Mouse (Mus musculus) NIH3T3 (cell line): ENCODE measurements at regions not wholly inside any gene's neighbourhood (a gene's known extent, or its start where the extent isn't known, plus 50 kb on each side); places are given as distances from the start of the nearest gene placed in this dataset.
"Not testable (repeated sequence)": the region's sequence is repeated elsewhere in the genome, so short reads cannot be mapped to it uniquely, and the experiment has no call there.

Experiments
- DNase-seq: peaks from one replicate; pipeline ENCODE4 v3.0.0-alpha.2; 2012; ENCODE audit warnings: low read depth

- DNase-seq: no peak
These were observed 305.1 kb upstream of the Arx start for GRCm38 (mm10) chrX:92981141-92981540.

GRCm38 (mm10) chrX:93002236-93002976 lies 283.8 kb upstream of the Arx start:
- peak; percentile 35 for DNase-seq

- DNase-seq: peak; percentile 48
These were observed 279.6 kb upstream of the Arx start for GRCm38 (mm10) chrX:93006681-93007080.

GRCm38 (mm10) chrX:93011578-93011977 lies 274.7 kb upstream of the Arx start:
- peak; percentile 8 for DNase-seq

- no peak for DNase-seq
These were observed 269.9 kb upstream of the Arx start for GRCm38 (mm10) chrX:93016391-93016790.

GRCm38 (mm10) chrX:93041096-93041495 lies 245.1 kb upstream of the Arx start:
- no peak for DNase-seq

- no peak for DNase-seq
These were observed 243.5 kb upstream of the Arx start for GRCm38 (mm10) chrX:93042736-93043135.

GRCm38 (mm10) chrX:93048967-93049754 lies 237.1 kb upstream of the Arx start:
- no peak for DNase-seq

- no peak for DNase-seq
These were observed 236.5 kb upstream of the Arx start for GRCm38 (mm10) chrX:93049755-93050143.

- no peak for DNase-seq
These were observed 226.7 kb upstream of the Arx start for GRCm38 (mm10) chrX:93059533-93059932.

- peak; percentile 27 for DNase-seq
These were observed 217.4 kb upstream of the Arx start for GRCm38 (mm10) chrX:93068884-93069283.

GRCm38 (mm10) chrX:93069569-93070289 lies 216.5 kb upstream of the Arx start:
- peak; percentile 87 for DNase-seq

GRCm38 (mm10) chrX:93070290-93070611 lies 216.0 kb upstream of the Arx start:
- DNase-seq: no peak

- DNase-seq: no peak
These were observed 197.3 kb upstream of the Arx start for GRCm38 (mm10) chrX:93088976-93089375.

GRCm38 (mm10) chrX:93097551-93097950 lies 188.7 kb upstream of the Arx start:
- DNase-seq: no peak

- DNase-seq: no peak
These were observed 178.2 kb upstream of the Arx start for GRCm38 (mm10) chrX:93107930-93108567.

- not testable (repeated sequence) for DNase-seq
These were observed 131.9 kb upstream of the Arx start for GRCm38 (mm10) chrX:93154367-93154766.

- peak; percentile 7 for DNase-seq
These were observed 127.1 kb upstream of the Arx start for GRCm38 (mm10) chrX:93159105-93159504.

GRCm38 (mm10) chrX:93160956-93161355 lies 125.3 kb upstream of the Arx start:
- DNase-seq: no peak
